Mouse (Mus musculus) neural tube, embryonic 12.5 days (tissue): ENCODE results near the gene Txnrd2. TPM values are rescaled to one million over a fixed set of nuclear protein-coding genes. Genes with fewer than 3 reads are reported as not detected.

ENCODE experiments used
- ATAC-seq: fragments of 200-750 bp; cut with Nextera tagmentation; 2 replicates; pipeline ENCODE4 v1.8.0; 2017; ENCODE audit warnings: low read depth, mild to moderate bottlenecking, moderate TSS enrichment, moderate library complexity; ENCODE audit not compliant: low FRiP score
- H3K27ac ChIP-seq: fragments of 300-500 bp; sonication (generic); 2 replicates; pipeline ENCODE4 v1.5.1; 2016
- H3K27me3 ChIP-seq: fragments of 300-500 bp; sonication (generic); replicated peaks from 2 replicates; pipeline ENCODE4 v1.6.1; 2016; ENCODE audit warnings: mild to moderate bottlenecking
- H3K36me3 ChIP-seq: fragments of 300-500 bp; sonication (generic); 2 replicates; pipeline ENCODE4 v1.6.1; 2016; ENCODE audit warnings: mild to moderate bottlenecking
- H3K4me1 ChIP-seq: fragments of 300-500 bp; sonication (generic); 2 replicates; pipeline ENCODE4 v1.6.1; 2016
- H3K4me2 ChIP-seq: fragments of 300-500 bp; sonication (generic); replicated peaks from 2 replicates; pipeline ENCODE4 v1.6.1; 2016; ENCODE audit warnings: mild to moderate bottlenecking
- H3K4me3 ChIP-seq: fragments of 300-500 bp; sonication (generic); 2 replicates; pipeline ENCODE4 v1.5.1; 2016
- H3K9ac ChIP-seq: fragments of 300-500 bp; sonication (generic); 2 replicates; pipeline ENCODE4 v1.6.1; 2016; ENCODE audit warnings: mild to moderate bottlenecking
- H3K9me3 ChIP-seq: fragments of 300-500 bp; sonication (generic); 2 replicates; pipeline ENCODE4 v1.6.1; 2016; ENCODE audit warnings: mild to moderate bottlenecking
- WGBS: fragments of 180-500 bp; shearing (Covaris S2); methylation state at CpG from one replicate; pipeline ENCODE4 v1.1.7; 2016; 5-methylcytosine and 5-hydroxymethylcytosine counted together
- polyA plus RNA-seq: library from polyadenylated mRNA; unstranded; fragments of >200 nt; fragmentation: Nextera tagmentation; extraction: Ambion mirVana; gene quantifications from 2 replicates; pipeline ENCODE4 v1.2.1, GENCODE M21; 2016

Txnrd2 gene
- polyA plus RNA-seq, 1 experiment from 2014 or later, result 24.8 TPM

GRCm38 (mm10) chr16:18396201-18396600 lies 30.0 kb upstream of the Txnrd2 start:
- Histone ChIP-seq H3K9me3 (no peaks in the 10 kb centered on the region), H3K4me2 (peak overlapping the region; percentile 92), H3K4me3 (no peak overlapping the region), H3K27ac (peak overlapping the region; percentile 10; the same call in 1 of the 2 replicates), H3K36me3 (peaks cover 46% of the 10 kb centered on the region), H3K27me3 (no peaks in the 10 kb centered on the region), H3K4me1 (peaks cover 73% of the 10 kb centered on the region), H3K9ac (0 out of 2 replicates have a peak overlapping the region, but pooled peaks have one; percentile 33)
- no peak for ATAC-seq
- 79% methylated on average over 2 of the region's 2 CpGs for WGBS

GRCm38 (mm10) chr16:18396791-18397621 lies 29.2 kb upstream of the Txnrd2 start:
- Histone ChIP-seq H3K9me3 (no peaks in the 10 kb centered on the region), H3K27ac (no peak overlapping the region), H3K27me3 (no peaks in the 10 kb centered on the region), H3K4me1 (peaks cover 80% of the 10 kb centered on the region), H3K4me2 (no peak overlapping the region), H3K4me3 (no peak overlapping the region), H3K36me3 (peaks cover 54% of the 10 kb centered on the region), H3K9ac (no peak overlapping the region)
- WGBS, result 96% methylated on average over 27 of the region's 27 CpGs
- no peak for ATAC-seq

- H3K27me3 ChIP-seq, result no peaks in the 10 kb centered on the region
- WGBS, result 66% methylated on average over 9 of the region's 9 CpGs
- H3K4me1 ChIP-seq, result peaks cover 58% of the 10 kb centered on the region
- H3K9me3 ChIP-seq, result no peaks in the 10 kb centered on the region
- H3K4me3 ChIP-seq, result no peak overlapping the region
- peak overlapping the region; percentile 26; the same call in 1 of the 2 replicates for H3K9ac ChIP-seq
- no peak for ATAC-seq
- peak overlapping the region; percentile 40 for H3K4me2 ChIP-seq
- peaks cover 84% of the 10 kb centered on the region for H3K36me3 ChIP-seq
- H3K27ac ChIP-seq, result peak overlapping the region; percentile 53
Measured at GRCm38 (mm10) chr16:18400028-18400427, 26.2 kb upstream of the Txnrd2 start.

- Histone ChIP-seq H3K4me1 (peaks cover 52% of the 10 kb centered on the region), H3K4me3 (no peak overlapping the region), H3K36me3 (peaks cover 90% of the 10 kb centered on the region), H3K9ac (peak overlapping the region; percentile 26; the same call in 1 of the 2 replicates), H3K27me3 (no peaks in the 10 kb centered on the region), H3K4me2 (peak overlapping the region; percentile 40), H3K9me3 (no peaks in the 10 kb centered on the region), H3K27ac (peak overlapping the region; percentile 53; the same call in 1 of the 2 replicates)
- 17% methylated on average over 7 of the region's 7 CpGs for WGBS
- ATAC-seq, result peak; percentile 88
Measured at GRCm38 (mm10) chr16:18400472-18401216, 25.5 kb upstream of the Txnrd2 start.

- Histone ChIP-seq H3K9me3 (no peaks in the 10 kb centered on the region), H3K4me3 (no peak overlapping the region), H3K36me3 (peaks cover 91% of the 10 kb centered on the region), H3K4me1 (peaks cover 38% of the 10 kb centered on the region), H3K9ac (no peak overlapping the region), H3K27ac (no peak overlapping the region), H3K27me3 (no peaks in the 10 kb centered on the region), H3K4me2 (no peak overlapping the region)
- 90% methylated on average over 12 of the region's 12 CpGs for WGBS
- no peak for ATAC-seq
Measured at GRCm38 (mm10) chr16:18403285-18403684, 22.9 kb upstream of the Txnrd2 start.

- H3K27me3 ChIP-seq, result no peaks in the 10 kb centered on the region
- no peak overlapping the region for H3K4me2 ChIP-seq
- H3K9ac ChIP-seq, result 0 out of 2 replicates have a peak overlapping the region, but pooled peaks have one; percentile 35
- no peak overlapping the region for H3K4me3 ChIP-seq
- no peak overlapping the region for H3K27ac ChIP-seq
- peaks cover 79% of the 10 kb centered on the region for H3K36me3 ChIP-seq
- ATAC-seq, result no peak
- peaks cover 18% of the 10 kb centered on the region for H3K4me1 ChIP-seq
- H3K9me3 ChIP-seq, result no peaks in the 10 kb centered on the region
- WGBS, result 92% methylated on average over 13 of the region's 13 CpGs
Measured at GRCm38 (mm10) chr16:18405091-18405854, 20.9 kb upstream of the Txnrd2 start.

- Histone ChIP-seq H3K27ac (no peak overlapping the region), H3K9ac (no peak overlapping the region), H3K9me3 (no peaks in the 10 kb centered on the region), H3K4me3 (no peak overlapping the region), H3K36me3 (peaks cover 79% of the 10 kb centered on the region), H3K27me3 (no peaks in the 10 kb centered on the region), H3K4me1 (peaks cover 17% of the 10 kb centered on the region), H3K4me2 (no peak overlapping the region)
- 87% methylated on average over 2 of the region's 2 CpGs for WGBS
- ATAC-seq, result no peak
Measured at GRCm38 (mm10) chr16:18405876-18406275, 20.3 kb upstream of the Txnrd2 start.

- WGBS, result 18% methylated on average over 2 of the region's 2 CpGs
- H3K27ac ChIP-seq, result peak overlapping the region; percentile 20; the same call in 1 of the 2 replicates
- H3K4me1 ChIP-seq, result peaks cover 17% of the 10 kb centered on the region
- no peak overlapping the region for H3K4me3 ChIP-seq
- no peak; the same call in 1 of the 2 replicates for ATAC-seq
- H3K4me2 ChIP-seq, result no peak overlapping the region
- peaks cover 78% of the 10 kb centered on the region for H3K36me3 ChIP-seq
- H3K27me3 ChIP-seq, result no peaks in the 10 kb centered on the region
- no peak overlapping the region for H3K9ac ChIP-seq
- H3K9me3 ChIP-seq, result no peaks in the 10 kb centered on the region
Measured at GRCm38 (mm10) chr16:18406293-18406692, 19.9 kb upstream of the Txnrd2 start.

- Histone ChIP-seq H3K4me3 (no peak overlapping the region), H3K9ac (no peak overlapping the region), H3K36me3 (peaks cover 66% of the 10 kb centered on the region), H3K27me3 (no peaks in the 10 kb centered on the region), H3K4me1 (peaks cover 16% of the 10 kb centered on the region), H3K4me2 (no peak overlapping the region), H3K27ac (no peak overlapping the region), H3K9me3 (no peaks in the 10 kb centered on the region)
- 82% methylated on average over 7 of the region's 7 CpGs for WGBS
- ATAC-seq, result no peak
Measured at GRCm38 (mm10) chr16:18407912-18408311, 18.3 kb upstream of the Txnrd2 start.

- ATAC-seq, result peak; percentile 14; the same call in 1 of the 2 replicates
- Histone ChIP-seq H3K4me2 (no peak overlapping the region), H3K4me1 (peaks cover 16% of the 10 kb centered on the region), H3K27ac (no peak overlapping the region), H3K36me3 (peaks cover 52% of the 10 kb centered on the region), H3K27me3 (no peaks in the 10 kb centered on the region), H3K4me3 (no peak overlapping the region), H3K9me3 (no peaks in the 10 kb centered on the region), H3K9ac (no peak overlapping the region)
- WGBS, result 78% methylated on average over 4 of the region's 4 CpGs
Measured at GRCm38 (mm10) chr16:18409776-18410175, 16.4 kb upstream of the Txnrd2 start.

- peaks cover 45% of the 10 kb centered on the region for H3K36me3 ChIP-seq
- ATAC-seq, result no peak
- 89% methylated on average over 5 of the region's 5 CpGs for WGBS
Measured at GRCm38 (mm10) chr16:18410418-18410817, 15.8 kb upstream of the Txnrd2 start.

More at GRCm38 (mm10) chr16:18410418-18410817, 15.8 kb upstream of the Txnrd2 start:
- Histone ChIP-seq H3K9ac (no peak overlapping the region), H3K4me3 (no peak overlapping the region), H3K4me1 (peaks cover 16% of the 10 kb centered on the region), H3K27me3 (no peaks in the 10 kb centered on the region), H3K9me3 (no peaks in the 10 kb centered on the region), H3K27ac (no peak overlapping the region), H3K4me2 (no peak overlapping the region)
